Mouse (Mus musculus) stomach, postnatal 0 days (tissue): ENCODE data around the gene Slc37a2. TPM values are rescaled to one million over a fixed set of nuclear protein-coding genes. Genes with fewer than 3 reads are reported as not detected.

Experiments used
- ATAC-seq: fragments of 200-750 bp; cut with Nextera tagmentation; 2 replicates; pipeline ENCODE4 v1.8.0; 2017; ENCODE audit not compliant: low FRiP score, low TSS enrichment
- DNase-seq: peaks from one replicate; pipeline ENCODE4 v3.0.0-alpha.2; 2016; ENCODE audit warnings: low spot score
- H3K27ac ChIP-seq: fragments of 300-500 bp; sonication (generic); replicated peaks from 2 replicates; pipeline ENCODE4 v1.5.1; 2014; ENCODE audit warnings: mild to moderate bottlenecking, control low read depth
- H3K27me3 ChIP-seq: fragments of 300-500 bp; sonication (generic); 2 replicates; pipeline ENCODE4 v1.6.1; 2014; ENCODE audit warnings: low read length; ENCODE audit not compliant: control insufficient read depth, insufficient read depth
- H3K36me3 ChIP-seq: fragments of 300-500 bp; sonication (generic); 2 replicates; pipeline ENCODE4 v1.6.1; 2014; ENCODE audit warnings: low read length, mixed read lengths; ENCODE audit not compliant: control insufficient read depth, insufficient read depth
- H3K4me1 ChIP-seq: fragments of 300-500 bp; sonication (generic); replicated peaks from 2 replicates; pipeline ENCODE4 v1.6.1; 2014; ENCODE audit warnings: antibody characterized with exemption; ENCODE audit not compliant: control insufficient read depth, insufficient read depth
- H3K4me2 ChIP-seq: fragments of 300-500 bp; sonication (generic); replicated peaks from 2 replicates; pipeline ENCODE4 v1.6.1; 2014; ENCODE audit warnings: low read depth, mild to moderate bottlenecking, control low read depth, moderate library complexity
- H3K4me3 ChIP-seq: fragments of 300-500 bp; sonication (generic); 2 replicates; pipeline ENCODE4 v1.5.1; 2014; ENCODE audit warnings: low read depth, low read length, control low read depth
- H3K9ac ChIP-seq: fragments of 300-500 bp; sonication (generic); 2 replicates; pipeline ENCODE4 v1.6.1; 2014; ENCODE audit warnings: mild to moderate bottlenecking, low read length, control low read depth, mixed read lengths
- H3K9me3 ChIP-seq: fragments of 300-500 bp; sonication (generic); 2 replicates; pipeline ENCODE4 v1.6.1; 2016; ENCODE audit warnings: low read length; ENCODE audit not compliant: control insufficient read depth
- CTCF ChIP-seq: IDR thresholded peaks from 2 replicates; pipeline ENCODE4 v1.5.1; 2016; ENCODE audit warnings: antibody characterized with exemption, low read depth, mild to moderate bottlenecking, moderate library complexity
- EP300 ChIP-seq: optimal IDR thresholded peaks from 2 replicates; pipeline ENCODE3; 2016; ENCODE audit warnings: antibody characterized with exemption
- WGBS: fragments of 180-500 bp; shearing (Covaris S2); extraction: QIAGEN DNeasy Blood & Tissue Kit; methylation state at CpG from one replicate; pipeline ENCODE4 v1.1.7; 2014; 5-methylcytosine and 5-hydroxymethylcytosine counted together
- polyA plus RNA-seq: library from polyadenylated mRNA; unstranded; fragments of >200 nt; fragmentation: Nextera tagmentation; extraction: Ambion mirVana; gene quantifications from 2 replicates; pipeline ENCODE4 v1.2.1, GENCODE M21; 2015

Slc37a2 gene
- polyA plus RNA-seq, 1 experiment from 2014 or later, result 2.5 TPM

DNA sequence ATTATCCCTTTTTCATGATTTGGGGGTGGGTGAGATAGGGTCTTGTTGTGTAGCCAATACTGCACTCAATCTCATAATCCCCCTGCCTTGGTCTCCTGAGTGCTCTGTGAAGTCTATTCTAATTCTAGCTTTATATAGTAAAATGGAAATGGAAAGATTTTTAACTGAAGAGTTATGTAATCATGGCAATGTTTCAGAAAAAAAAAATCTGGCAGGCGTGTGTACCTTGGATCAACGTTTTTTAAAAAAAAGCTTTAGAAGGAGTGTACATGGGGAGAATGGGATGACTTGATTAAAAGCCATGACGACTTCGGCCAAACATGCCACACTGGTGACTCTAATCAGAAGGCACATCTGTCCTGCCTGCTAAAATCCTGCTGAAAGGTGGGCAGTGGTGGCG lies 68.1 kb downstream of the Slc37a2 start:
- TF ChIP-seq CTCF, result no peak
- no peak for TF ChIP-seq EP300
- no peaks in the 10 kb centered on the region for H3K4me1 ChIP-seq
- WGBS, result 49% methylated on average over 5 of the region's 5 CpGs
- no peak overlapping the region for H3K27ac ChIP-seq
- H3K4me2 ChIP-seq, result no peak overlapping the region
- no peak overlapping the region for H3K4me3 ChIP-seq
- ATAC-seq (no peak), DNase-seq (no peak)
- H3K9me3 ChIP-seq, result no peaks in the 10 kb centered on the region
- H3K27me3 ChIP-seq, result no peaks in the 10 kb centered on the region
- no peak overlapping the region for H3K9ac ChIP-seq
- no peaks in the 10 kb centered on the region for H3K36me3 ChIP-seq

DNA sequence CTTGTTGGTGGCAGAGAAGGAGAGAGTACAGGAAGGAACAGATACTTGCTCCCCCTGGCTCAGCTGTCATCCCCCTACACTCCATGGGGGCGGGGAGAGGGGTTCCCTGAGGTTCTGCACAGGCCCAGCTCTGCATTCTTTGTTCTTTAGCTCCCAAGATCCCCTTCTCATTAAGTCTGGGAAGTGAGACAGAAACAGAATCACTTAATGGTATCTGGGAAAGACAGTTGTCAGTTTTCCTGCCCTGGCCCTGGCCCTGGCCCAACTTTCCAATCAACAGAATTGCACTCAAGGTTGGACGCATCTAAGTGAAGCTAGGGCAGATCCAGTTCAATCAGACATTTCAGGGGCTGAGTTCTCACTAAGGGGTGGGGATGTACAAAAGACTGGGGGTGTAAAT lies 72.4 kb downstream of the Slc37a2 start:
- no peak overlapping the region for H3K9ac ChIP-seq
- no peak overlapping the region for H3K27ac ChIP-seq
- H3K27me3 ChIP-seq, result no peaks in the 10 kb centered on the region
- no peak overlapping the region for H3K4me2 ChIP-seq
- TF ChIP-seq CTCF (no peak), EP300 (no peak)
- 67% methylated on average over 2 of the region's 2 CpGs for WGBS
- DNase-seq, result no peak
- ATAC-seq, result no peak
- H3K36me3 ChIP-seq, result no peaks in the 10 kb centered on the region
- no peaks in the 10 kb centered on the region for H3K9me3 ChIP-seq
- no peak overlapping the region for H3K4me3 ChIP-seq
- no peaks in the 10 kb centered on the region for H3K4me1 ChIP-seq

DNA sequence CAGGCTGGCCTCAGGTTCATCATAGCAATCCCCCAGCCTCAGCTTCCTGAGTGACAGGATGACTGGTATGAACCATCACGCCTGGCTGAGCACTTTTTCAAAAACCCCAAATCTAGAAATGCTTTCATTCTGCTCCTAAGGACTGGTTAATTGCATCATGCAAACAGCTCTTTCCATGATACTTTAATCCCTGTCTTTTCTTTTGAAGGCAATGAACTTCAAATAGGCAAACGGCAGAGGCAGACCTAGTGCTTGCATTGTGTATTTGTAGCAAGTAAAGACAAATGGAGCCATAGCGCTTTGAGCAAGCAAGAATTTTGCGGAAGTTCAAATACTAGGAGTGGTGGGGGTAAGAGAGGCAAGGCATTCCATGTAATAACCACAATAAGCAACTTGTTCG lies 73.9 kb downstream of the Slc37a2 start:
- H3K4me2 ChIP-seq, result no peak overlapping the region
- no peaks in the 10 kb centered on the region for H3K27me3 ChIP-seq
- no peaks in the 10 kb centered on the region for H3K36me3 ChIP-seq
- no peak overlapping the region for H3K9ac ChIP-seq
- ATAC-seq (no peak), DNase-seq (no peak)
- H3K9me3 ChIP-seq, result no peaks in the 10 kb centered on the region
- H3K27ac ChIP-seq, result no peak overlapping the region
- no peak overlapping the region for H3K4me3 ChIP-seq
- 50% methylated on average over 5 of the region's 5 CpGs for WGBS
- TF ChIP-seq CTCF (no peak), EP300 (no peak)
- no peaks in the 10 kb centered on the region for H3K4me1 ChIP-seq

DNA sequence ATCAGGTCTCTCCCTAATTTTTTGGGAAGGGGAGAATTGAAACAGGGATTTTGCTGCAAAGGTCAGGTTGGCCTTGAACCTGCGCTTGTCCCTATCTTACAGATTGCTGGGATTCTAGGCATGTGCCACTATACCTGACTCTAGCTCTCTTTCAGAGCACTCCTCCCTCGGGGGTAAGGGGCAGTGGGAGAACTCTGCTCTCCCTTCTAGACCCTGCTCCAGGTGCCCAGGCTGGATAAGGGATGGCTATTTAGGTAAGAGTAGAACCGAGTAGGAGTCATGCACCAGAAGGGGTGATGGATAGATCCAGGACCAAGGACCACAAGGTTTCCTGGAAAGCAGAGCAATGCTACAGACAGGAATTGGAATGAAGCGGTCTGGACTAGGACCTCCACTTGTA lies 75.9 kb downstream of the Slc37a2 start:
- Histone ChIP-seq H3K4me3 (no peak overlapping the region), H3K4me2 (no peak overlapping the region), H3K27me3 (no peaks in the 10 kb centered on the region), H3K4me1 (no peaks in the 10 kb centered on the region), H3K9ac (no peak overlapping the region), H3K27ac (no peak overlapping the region), H3K9me3 (no peaks in the 10 kb centered on the region), H3K36me3 (no peaks in the 10 kb centered on the region)
- no peak for TF ChIP-seq CTCF
- TF ChIP-seq EP300, result no peak
- WGBS, result 90% methylated on average over 4 of the region's 4 CpGs
- DNase-seq, result no peak
- ATAC-seq, result no peak

DNA sequence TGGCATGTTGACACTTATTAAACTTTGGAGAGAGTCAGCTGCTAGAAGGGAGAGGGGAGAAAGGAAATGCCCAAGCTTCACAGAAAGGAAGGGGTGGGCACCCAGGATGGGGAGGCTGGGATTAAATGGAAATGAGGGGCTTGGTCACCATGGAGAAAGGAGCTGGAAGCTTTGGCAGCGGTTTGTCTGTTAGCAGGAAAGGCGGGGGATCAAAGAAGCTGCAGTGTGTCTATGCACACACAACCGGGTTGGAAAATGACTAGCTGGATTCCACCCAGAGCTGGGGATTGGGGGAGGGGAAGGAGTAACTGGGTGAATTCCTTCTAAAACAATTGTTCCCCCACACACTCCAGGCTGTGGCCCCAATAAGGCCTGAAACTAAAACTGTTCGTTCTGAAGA lies 76.6 kb downstream of the Slc37a2 start:
- Histone ChIP-seq H3K36me3 (no peaks in the 10 kb centered on the region), H3K27ac (no peak overlapping the region), H3K9ac (no peak overlapping the region), H3K4me1 (no peaks in the 10 kb centered on the region), H3K27me3 (no peaks in the 10 kb centered on the region), H3K4me3 (no peak overlapping the region), H3K9me3 (no peaks in the 10 kb centered on the region), H3K4me2 (no peak overlapping the region)
- no peak for TF ChIP-seq CTCF
- DNase-seq (no peak), ATAC-seq (no peak)
- 31% methylated on average over 4 of the region's 4 CpGs for WGBS

Other genes starting within 250 kb of the Slc37a2 start
- 2.4 and 3.3 TPM in 2 replicates for gene Pknox2, start 108.3 kb downstream of the Slc37a2 start, polyA plus RNA-seq
- gene Tmem218, start 47.5 kb downstream of the Slc37a2 start, polyA plus RNA-seq, result 7.3 and 7.4 TPM in 2 replicates
- gene Ccdc15, start 92.7 kb upstream of the Slc37a2 start, polyA plus RNA-seq, result 2.2 TPM in 2 replicates
- 0.08 and 0.10 TPM in 2 replicates for gene Hepacam, start 111.6 kb upstream of the Slc37a2 start, polyA plus RNA-seq
- 4.4 and 5.2 TPM in 2 replicates for gene Robo4, start 146.2 kb upstream of the Slc37a2 start, polyA plus RNA-seq
- gene Robo3, start 177.5 kb upstream of the Slc37a2 start, polyA plus RNA-seq, result 0.02 and 0.11 TPM in 2 replicates
- 7.5 TPM in 2 replicates for gene Msantd2, start 233.6 kb upstream of the Slc37a2 start, polyA plus RNA-seq